Comparison of ENCODE assay signal across 8 mouse cellular contexts in genomic region chrX:48623049-48623378, GRCm38 (mm10). TPM values are rescaled to one million over a fixed set of nuclear protein-coding genes. Genes with fewer than 3 reads are reported as not detected.
A peak's percentile ranks its signal among the peaks of the same experiment; 100 is the strongest.
DNase-seq lines count a peak whose midpoint lies in the region; ATAC-seq and TF ChIP-seq lines count a peak whose summit lies in the region.

No protein-coding gene starts in this region.

- WGBS in heart, embryonic 10.5 days: 24% methylated on average over 4 of the region's 4 CpGs
- WGBS in forebrain, embryonic 14.5 days: 40% methylated on average over 4 of the region's 4 CpGs
- WGBS in liver, embryonic 15.5 days (ENCODE audit: insufficient replicate concordance): 16% methylated on average over 4 of the region's 4 CpGs

- H3K4me3 ChIP-seq in heart, embryonic 10.5 days: peak overlapping the region; percentile 69
- H3K4me3 ChIP-seq in C2C12 (ENCODE audit: insufficient read depth, poor library complexity, severe bottlenecking): peak overlapping the region; percentile 50
- peak overlapping the region; percentile 50 for H3K4me3 ChIP-seq in forebrain, embryonic 14.5 days (ENCODE audit: low read depth, low read length)
- peak overlapping the region; percentile 74 for H3K4me3 ChIP-seq in liver, embryonic 15.5 days (replicated peaks)

- peak overlapping the region; percentile 83; the same call in 1 of the 2 replicates for H3K27ac ChIP-seq in heart, embryonic 10.5 days
- peak overlapping the region; percentile 83 for H3K27ac ChIP-seq in forebrain, embryonic 14.5 days (ENCODE audit: low read depth, low read length)
- peak overlapping the region; percentile 63; the same call in 1 of the 2 replicates for H3K27ac ChIP-seq in liver, embryonic 15.5 days (replicated peaks)

- H3K4me1 ChIP-seq in heart, embryonic 10.5 days: no peaks in the 10 kb centered on the region
- no peaks in the 10 kb centered on the region for H3K4me1 ChIP-seq in forebrain, embryonic 14.5 days (ENCODE audit: control insufficient read depth, insufficient read depth, low read length)
- peaks cover 6% of the 10 kb centered on the region; the same call in 1 of the 2 replicates for H3K4me1 ChIP-seq in liver, embryonic 15.5 days (replicated peaks)

- no peaks in the 10 kb centered on the region for H3K79me2 ChIP-seq in C2C12 (ENCODE audit: control insufficient read depth, insufficient read depth)

- H3K4me2 ChIP-seq in forebrain, embryonic 14.5 days (ENCODE audit: low read length): peak overlapping the region; percentile 53
- H3K4me2 ChIP-seq in liver, embryonic 15.5 days: peak overlapping the region; percentile 79

- H3K79me3 ChIP-seq in C2C12 (ENCODE audit: low read depth): no peaks in the 10 kb centered on the region

- no peaks in the 10 kb centered on the region for H3K36me3 ChIP-seq in heart, embryonic 10.5 days
- H3K36me3 ChIP-seq in C2C12 (ENCODE audit: control insufficient read depth, insufficient read depth): no peaks in the 10 kb centered on the region
- no peaks in the 10 kb centered on the region for H3K36me3 ChIP-seq in forebrain, embryonic 14.5 days (ENCODE audit: control insufficient read depth, insufficient read depth, low read length)
- H3K36me3 ChIP-seq in liver, embryonic 15.5 days (replicated peaks): no peaks in the 10 kb centered on the region

- no peaks in the 10 kb centered on the region for H3K27me3 ChIP-seq in heart, embryonic 10.5 days (ENCODE audit: insufficient read depth, poor library complexity, severe bottlenecking)
- no peaks in the 10 kb centered on the region for H3K27me3 ChIP-seq in C2C12 (ENCODE audit: control insufficient read depth, insufficient read depth, insufficient read length)
- H3K27me3 ChIP-seq in forebrain, embryonic 14.5 days (replicated peaks; ENCODE audit: control insufficient read depth, insufficient read depth, low read length): no peaks in the 10 kb centered on the region
- no peaks in the 10 kb centered on the region for H3K27me3 ChIP-seq in liver, embryonic 15.5 days

- no peak for TF ChIP-seq CTCF in C2C12 (IDR thresholded peaks at IDR 0.05; ENCODE audit: control insufficient read depth, insufficient read depth, insufficient read length)

- intact Hi-C loops in heart, postnatal 25 days (cut with DNase I): no loop called here

- H3ac ChIP-seq in C2C12 (ENCODE audit: control insufficient read depth, insufficient read length, low read depth): no peak overlapping the region

- H3K9ac ChIP-seq in forebrain, embryonic 14.5 days (ENCODE audit: low read length): peak overlapping the region; percentile 57
- H3K9ac ChIP-seq in liver, embryonic 15.5 days: no peak overlapping the region

- ATAC-seq in forebrain, embryonic 14.5 days: no peak
- no peak for ATAC-seq in liver, embryonic 15.5 days (ENCODE audit: insufficient read depth)
- no peak for ATAC-seq in megakaryocyte-erythroid progenitor cell, adult 5-6 weeks (replicated peaks; ENCODE audit: low FRiP score, low TSS enrichment, poor library complexity, severe bottlenecking)

- no peak for DNase-seq in heart, embryonic 10.5 days (ENCODE audit: low spot score)
- DNase-seq in heart, postnatal 25 days (ENCODE audit: low spot score): no peak
- no peak for DNase-seq in forebrain, embryonic 14.5 days (ENCODE audit: low spot score)
- DNase-seq in layer of hippocampus, postnatal 25 days (ENCODE audit: extremely low spot score in 1 of 2, low spot score in 1 of 2): no peak
- DNase-seq in thymus, postnatal 25 days: no peak

- no peaks in the 10 kb centered on the region for H3K9me3 ChIP-seq in heart, embryonic 10.5 days
- H3K9me3 ChIP-seq in forebrain, embryonic 14.5 days (replicated peaks; ENCODE audit: control insufficient read depth, low read length): no peaks in the 10 kb centered on the region
- no peaks in the 10 kb centered on the region for H3K9me3 ChIP-seq in liver, embryonic 15.5 days (replicated peaks)

TF ChIP-seq in C2C12, 6 proteins besides CTCF, POLR2A, EP300 and RAD21:
- TF ChIP-seq MYOG (IDR thresholded peaks at IDR 0.05; ENCODE audit: control insufficient read depth, extremely low read depth, insufficient read length) (no peak), FOSL1 (IDR thresholded peaks at IDR 0.05; ENCODE audit: insufficient read depth, low read length, poor library complexity, severe bottlenecking) (no peak), MYOD1 (IDR thresholded peaks at IDR 0.05; ENCODE audit: control insufficient read depth, insufficient read length, low read depth) (no peak), MAX (IDR thresholded peaks at IDR 0.05) (no peak), CEBPB (IDR thresholded peaks at IDR 0.05; ENCODE audit: low read depth) (no peak), USF1 (IDR thresholded peaks at IDR 0.05; ENCODE audit: low read depth) (no peak)

RNA-seq across cellular contexts. Expression of gene Slc25a14, which starts 0.2 kb away (rescaled TPM):
- 10.9 and 11.0 TPM in 2 replicates for polyA plus RNA-seq in heart, embryonic 10.5 days (2016; fragmentation: Nextera tagmentation; extraction: Ambion mirVana)
- 1 to 10 TPM; 1.4 to 3.1 TPM for total RNA-seq in heart, postnatal 25 days (2021)
- polyA plus RNA-seq in C2C12 (2012; fragmentation: generic; extraction: Trizol): 7.9 TPM
- polyA plus RNA-seq in forebrain, embryonic 14.5 days (2014; fragmentation: Nextera tagmentation; extraction: Ambion mirVana): 48.6 and 52.7 TPM in 2 replicates
- 3.2 and 3.3 TPM in 2 replicates for polyA plus RNA-seq in liver, embryonic 15.5 days (2015; fragmentation: Nextera tagmentation; extraction: Ambion mirVana)
- total RNA-seq in megakaryocyte-erythroid progenitor cell, adult 5-6 weeks (2014; fragmentation: Nextera tagmentation): 3.3 and 4.3 TPM in 2 replicates
- 8.0 and 8.4 TPM in 2 replicates for total RNA-seq in megakaryocyte-erythroid progenitor cell, adult 5-6 weeks (2017)
- 10 to 100 TPM; 50.5 to 54.6 TPM for total RNA-seq in layer of hippocampus, postnatal 25 days (2021)

RNA-seq across cellular contexts. Expression of gene Zfp280c, which starts 28.7 kb away (rescaled TPM):
- 7.4 and 8.8 TPM in 2 replicates for polyA plus RNA-seq in heart, embryonic 10.5 days (2016; fragmentation: Nextera tagmentation; extraction: Ambion mirVana)
- total RNA-seq in heart, postnatal 25 days (2021): 1 to 10 TPM; 4.4 to 5.5 TPM
- polyA plus RNA-seq in C2C12 (2012; fragmentation: generic; extraction: Trizol): 3.5 TPM
- 12.4 and 16.3 TPM in 2 replicates for polyA plus RNA-seq in forebrain, embryonic 14.5 days (2014; fragmentation: Nextera tagmentation; extraction: Ambion mirVana)
- 2.1 and 2.3 TPM in 2 replicates for polyA plus RNA-seq in liver, embryonic 15.5 days (2015; fragmentation: Nextera tagmentation; extraction: Ambion mirVana)
- 25.1 and 32.6 TPM in 2 replicates for total RNA-seq in megakaryocyte-erythroid progenitor cell, adult 5-6 weeks (2014; fragmentation: Nextera tagmentation)
- 22.8 and 31.7 TPM in 2 replicates for total RNA-seq in megakaryocyte-erythroid progenitor cell, adult 5-6 weeks (2017)
- 10 to 100 TPM; 18.7 to 25.9 TPM for total RNA-seq in layer of hippocampus, postnatal 25 days (2021)

RNA-seq across cellular contexts. Expression of gene Gpr119, which starts 51.3 kb away (rescaled TPM):
- polyA plus RNA-seq in heart, embryonic 10.5 days (2016; fragmentation: Nextera tagmentation; extraction: Ambion mirVana): not detected in 2 replicates
- total RNA-seq in heart, postnatal 25 days (2021): not detected
- not detected for polyA plus RNA-seq in C2C12 (2012; fragmentation: generic; extraction: Trizol)
- polyA plus RNA-seq in forebrain, embryonic 14.5 days (2014; fragmentation: Nextera tagmentation; extraction: Ambion mirVana): not detected in 2 replicates
- not detected in 2 replicates for polyA plus RNA-seq in liver, embryonic 15.5 days (2015; fragmentation: Nextera tagmentation; extraction: Ambion mirVana)
- not detected in 2 replicates for total RNA-seq in megakaryocyte-erythroid progenitor cell, adult 5-6 weeks (2014; fragmentation: Nextera tagmentation)
- total RNA-seq in megakaryocyte-erythroid progenitor cell, adult 5-6 weeks (2017): not detected in 2 replicates
- not detected for total RNA-seq in layer of hippocampus, postnatal 25 days (2021)
